Mouse (Mus musculus) forebrain, embryonic 11.5 days (tissue): Measurements from ENCODE around the gene Gnao1. TPM values are rescaled to one million over a fixed set of nuclear protein-coding genes. Genes with fewer than 3 reads are reported as not detected.

ENCODE experiments used
- ATAC-seq: fragments of 200-750 bp; cut with Nextera tagmentation; replicated peaks from 2 replicates; pipeline ENCODE4 v1.8.0; 2017; ENCODE audit warnings: moderate TSS enrichment; ENCODE audit not compliant: low FRiP score
- DNase-seq: peaks from one replicate; pipeline ENCODE4 v3.0.0-alpha.2; 2017; ENCODE audit warnings: low spot score
- H3K27ac ChIP-seq: fragments of 300-500 bp; sonication (generic); 2 replicates; pipeline ENCODE4 v1.5.1; 2014; ENCODE audit warnings: low read depth, low read length
- H3K27me3 ChIP-seq: fragments of 300-500 bp; sonication (generic); 2 replicates; pipeline ENCODE4 v1.6.1; 2014; ENCODE audit warnings: mild to moderate bottlenecking, low read length, mixed read lengths; ENCODE audit not compliant: control insufficient read depth, insufficient read depth
- H3K36me3 ChIP-seq: fragments of 300-500 bp; sonication (generic); 2 replicates; pipeline ENCODE4 v1.6.1; 2014; ENCODE audit warnings: mild to moderate bottlenecking, low read length, moderate library complexity, mixed read lengths; ENCODE audit not compliant: control insufficient read depth, insufficient read depth
- H3K4me1 ChIP-seq: fragments of 300-500 bp; sonication (generic); replicated peaks from 2 replicates; pipeline ENCODE4 v1.6.1; 2014; ENCODE audit warnings: low read length, mixed read lengths; ENCODE audit not compliant: control insufficient read depth, insufficient read depth
- H3K4me2 ChIP-seq: fragments of 300-500 bp; sonication (generic); 2 replicates; pipeline ENCODE4 v1.6.1; 2014; ENCODE audit warnings: low read depth, mild to moderate bottlenecking, low read length, moderate library complexity, mixed read lengths; ENCODE audit not compliant: severe bottlenecking
- H3K4me3 ChIP-seq: fragments of 300-500 bp; sonication (generic); 2 replicates; pipeline ENCODE4 v1.5.1; 2014; ENCODE audit warnings: low read depth, low read length
- H3K9ac ChIP-seq: fragments of 300-500 bp; sonication (generic); 2 replicates; pipeline ENCODE4 v1.6.1; 2014; ENCODE audit warnings: low read length
- H3K9me3 ChIP-seq: fragments of 300-500 bp; sonication (generic); 2 replicates; pipeline ENCODE4 v1.6.1; 2016; ENCODE audit warnings: low read length, mixed read lengths; ENCODE audit not compliant: control insufficient read depth
- WGBS: fragments of 180-500 bp; shearing (Covaris S2); extraction: QIAGEN DNeasy Blood & Tissue Kit; methylation state at CpG from one replicate; pipeline ENCODE4 v1.1.7; 2014; 5-methylcytosine and 5-hydroxymethylcytosine counted together
- polyA plus RNA-seq: library from polyadenylated mRNA; unstranded; fragments of >200 nt; fragmentation: Nextera tagmentation; extraction: Ambion mirVana; gene quantifications from 2 replicates; pipeline ENCODE4 v1.2.1, GENCODE M21; 2014

Gene Gnao1
- polyA plus RNA-seq, 1 experiment from 2014 or later: 45.5 TPM

GRCm38 (mm10) chr8:93950133-93950532 is 140.4 kb downstream of the Gnao1 start:
- 89% methylated on average over 14 of the region's 14 CpGs for WGBS
- Histone ChIP-seq H3K9ac (no peak overlapping the region), H3K27me3 (no peaks in the 10 kb centered on the region), H3K27ac (no peak overlapping the region), H3K4me1 (no peaks in the 10 kb centered on the region), H3K36me3 (peaks cover 2% of the 10 kb centered on the region; the same call in 1 of the 2 replicates), H3K9me3 (no peaks in the 10 kb centered on the region), H3K4me2 (no peak overlapping the region), H3K4me3 (no peak overlapping the region)
- ATAC-seq: no peak
- DNase-seq: no peak

- Histone ChIP-seq H3K4me1 (no peaks in the 10 kb centered on the region), H3K27ac (no peak overlapping the region), H3K27me3 (no peaks in the 10 kb centered on the region), H3K4me2 (no peak overlapping the region), H3K9me3 (no peaks in the 10 kb centered on the region), H3K9ac (no peak overlapping the region), H3K36me3 (peaks cover 2% of the 10 kb centered on the region; the same call in 1 of the 2 replicates), H3K4me3 (no peak overlapping the region)
- no peak for DNase-seq
- 87% methylated on average over 9 of the region's 9 CpGs for WGBS
- no peak for ATAC-seq
These were observed 142.7 kb downstream of the Gnao1 start for GRCm38 (mm10) chr8:93952511-93952910.

GRCm38 (mm10) chr8:93958402-93958801 is 148.6 kb downstream of the Gnao1 start:
- H3K9me3 ChIP-seq: no peaks in the 10 kb centered on the region
- H3K27me3 ChIP-seq: no peaks in the 10 kb centered on the region
- H3K4me2 ChIP-seq: no peak overlapping the region
- H3K36me3 ChIP-seq: no peaks in the 10 kb centered on the region; the same call in 1 of the 2 replicates
- H3K27ac ChIP-seq: no peak overlapping the region
- WGBS: 92% methylated on average over 9 of the region's 9 CpGs
- no peaks in the 10 kb centered on the region for H3K4me1 ChIP-seq
- H3K9ac ChIP-seq: no peak overlapping the region
- ATAC-seq: no peak
- no peak overlapping the region for H3K4me3 ChIP-seq
- DNase-seq: no peak

- DNase-seq: no peak
- no peak for ATAC-seq
- no peaks in the 10 kb centered on the region for H3K9me3 ChIP-seq
- no peak overlapping the region for H3K9ac ChIP-seq
- no peak overlapping the region for H3K4me2 ChIP-seq
- H3K27ac ChIP-seq: no peak overlapping the region
- 90% methylated on average over 6 of the region's 6 CpGs for WGBS
- no peaks in the 10 kb centered on the region for H3K27me3 ChIP-seq
- no peaks in the 10 kb centered on the region for H3K4me1 ChIP-seq
- no peaks in the 10 kb centered on the region; the same call in 1 of the 2 replicates for H3K36me3 ChIP-seq
- no peak overlapping the region for H3K4me3 ChIP-seq
These were observed 151.1 kb downstream of the Gnao1 start for GRCm38 (mm10) chr8:93960909-93961308.

- Histone ChIP-seq H3K27ac (no peak overlapping the region), H3K36me3 (peaks cover 3% of the 10 kb centered on the region; the same call in 1 of the 2 replicates), H3K4me2 (no peak overlapping the region), H3K9ac (no peak overlapping the region), H3K27me3 (no peaks in the 10 kb centered on the region), H3K4me3 (no peak overlapping the region), H3K4me1 (no peaks in the 10 kb centered on the region), H3K9me3 (no peaks in the 10 kb centered on the region)
- ATAC-seq (no peak), DNase-seq (peak; percentile 50)
- 80% methylated on average over 6 of the region's 6 CpGs for WGBS
These were observed 158.5 kb downstream of the Gnao1 start for GRCm38 (mm10) chr8:93968293-93968692.

- Histone ChIP-seq H3K9ac (no peak overlapping the region), H3K4me2 (no peak overlapping the region), H3K36me3 (peaks cover 3% of the 10 kb centered on the region; the same call in 1 of the 2 replicates), H3K27me3 (no peaks in the 10 kb centered on the region), H3K27ac (no peak overlapping the region), H3K4me1 (no peaks in the 10 kb centered on the region), H3K9me3 (no peaks in the 10 kb centered on the region), H3K4me3 (no peak overlapping the region)
- ATAC-seq: no peak
- peak; percentile 51 for DNase-seq
- 76% methylated on average over 7 of the region's 7 CpGs for WGBS
These were observed 160.0 kb downstream of the Gnao1 start for GRCm38 (mm10) chr8:93969626-93970340.

- no peak for ATAC-seq
- Histone ChIP-seq H3K36me3 (peaks cover 6% of the 10 kb centered on the region; the same call in 1 of the 2 replicates), H3K9me3 (no peaks in the 10 kb centered on the region), H3K27ac (no peak overlapping the region), H3K9ac (no peak overlapping the region), H3K27me3 (no peaks in the 10 kb centered on the region), H3K4me3 (no peak overlapping the region), H3K4me2 (no peak overlapping the region), H3K4me1 (no peaks in the 10 kb centered on the region)
- DNase-seq: no peak
- WGBS: 92% methylated on average over 10 of the region's 10 CpGs
These were observed 161.7 kb downstream of the Gnao1 start for GRCm38 (mm10) chr8:93971451-93971850.

- WGBS: 78% methylated on average over 5 of the region's 5 CpGs
- DNase-seq: no peak
- Histone ChIP-seq H3K36me3 (peaks cover 8% of the 10 kb centered on the region; the same call in 1 of the 2 replicates), H3K27me3 (no peaks in the 10 kb centered on the region), H3K27ac (no peak overlapping the region), H3K9ac (no peak overlapping the region), H3K4me2 (no peak overlapping the region), H3K4me3 (no peak overlapping the region), H3K4me1 (no peaks in the 10 kb centered on the region), H3K9me3 (no peaks in the 10 kb centered on the region)
- no peak for ATAC-seq
These were observed 162.4 kb downstream of the Gnao1 start for GRCm38 (mm10) chr8:93972211-93972610.
